Mouse (Mus musculus) left cerebral cortex, adult 9 months (tissue): Measurements from ENCODE around the gene Dennd2d.
A peak's percentile ranks its signal among the peaks of the same experiment; 100 is the strongest.

ENCODE experiments used
- DNase-seq, 2 experiments: peaks; one replicate each; pipeline ENCODE4 v3.0.0; 2022; ENCODE audit warnings: low spot score in 2 of 2

The Dennd2d gene

GRCm38 (mm10) chr3:106482281-106483081 is at the start of gene Dennd2d:
TSS of gene Dennd2d (plus strand) at chr3:106482405.
- DNase-seq, result no peak

GRCm38 (mm10) chr3:106448571-106448970 is 33.6 kb upstream of the Dennd2d start:
- peak; percentile 5 to 50 for DNase-seq

- no peak for DNase-seq
Measured at GRCm38 (mm10) chr3:106448995-106449394, 33.2 kb upstream of the Dennd2d start.

- no peak for DNase-seq
Measured at GRCm38 (mm10) chr3:106449567-106449966, 32.6 kb upstream of the Dennd2d start.

DNA sequence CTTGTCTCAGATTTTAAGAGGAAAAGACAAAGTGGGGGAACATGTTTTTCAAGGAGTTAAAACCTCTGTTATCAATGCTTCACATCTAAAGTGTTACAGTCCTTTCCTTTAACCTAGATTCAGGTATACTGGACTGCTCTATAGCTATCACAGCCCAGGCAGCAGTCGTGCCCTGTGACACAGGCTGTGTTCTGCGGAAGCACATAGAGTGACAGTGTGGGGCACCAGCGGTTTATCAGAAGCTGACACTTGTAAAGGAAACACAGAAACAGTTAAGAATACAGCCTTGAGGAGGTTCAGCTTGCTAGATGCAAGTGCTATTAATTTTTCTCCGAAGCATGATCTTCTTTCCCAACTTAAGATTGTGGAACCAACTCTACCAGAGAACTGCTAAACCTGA is 29.6 kb upstream of the Dennd2d start:
- DNase-seq, result no peak

- no peak for DNase-seq
Measured at GRCm38 (mm10) chr3:106457298-106457869, 24.8 kb upstream of the Dennd2d start.

DNA sequence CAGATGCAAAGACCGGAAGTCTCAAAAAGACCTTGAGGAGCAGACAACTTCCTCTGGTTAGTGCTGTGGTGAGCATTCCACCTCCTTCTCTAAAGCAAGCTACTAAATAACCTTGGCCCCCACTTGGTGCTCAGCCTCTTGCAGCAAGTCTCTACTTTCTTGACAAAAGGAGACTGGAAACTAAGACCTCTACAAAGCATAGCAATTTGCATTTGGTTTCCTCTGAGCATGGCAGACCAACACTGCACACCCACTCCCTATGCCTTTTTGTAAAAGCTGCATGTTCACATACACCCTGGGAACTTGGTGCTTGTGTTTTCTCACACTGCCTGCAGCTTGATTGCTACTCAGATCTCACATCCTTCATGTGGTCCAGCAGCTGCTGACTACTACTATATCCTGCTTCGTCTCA is 20.1 kb upstream of the Dennd2d start:
- DNase-seq, result no peak

GRCm38 (mm10) chr3:106462493-106462892 is 19.7 kb upstream of the Dennd2d start:
- no peak for DNase-seq

DNA sequence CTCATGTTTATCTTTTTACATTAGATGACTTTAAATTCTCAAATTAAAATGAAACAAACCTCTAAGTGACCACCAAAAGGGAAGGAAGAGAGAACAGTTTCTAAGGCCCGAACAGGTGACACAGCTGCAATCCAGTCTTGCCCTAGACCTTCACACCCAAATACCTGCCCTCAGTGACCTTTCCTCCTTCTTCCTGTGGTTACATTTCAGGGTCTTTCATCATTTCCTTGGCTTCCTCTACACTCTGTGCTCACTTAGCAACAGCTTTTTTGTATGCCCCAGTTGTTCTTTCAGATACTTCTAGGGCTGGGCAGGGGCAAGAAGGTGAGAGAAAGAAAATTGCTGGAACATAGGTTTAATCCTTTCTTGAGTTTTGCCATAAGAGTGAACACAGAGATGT is 17.5 kb upstream of the Dennd2d start:
- DNase-seq, result no peak

DNA sequence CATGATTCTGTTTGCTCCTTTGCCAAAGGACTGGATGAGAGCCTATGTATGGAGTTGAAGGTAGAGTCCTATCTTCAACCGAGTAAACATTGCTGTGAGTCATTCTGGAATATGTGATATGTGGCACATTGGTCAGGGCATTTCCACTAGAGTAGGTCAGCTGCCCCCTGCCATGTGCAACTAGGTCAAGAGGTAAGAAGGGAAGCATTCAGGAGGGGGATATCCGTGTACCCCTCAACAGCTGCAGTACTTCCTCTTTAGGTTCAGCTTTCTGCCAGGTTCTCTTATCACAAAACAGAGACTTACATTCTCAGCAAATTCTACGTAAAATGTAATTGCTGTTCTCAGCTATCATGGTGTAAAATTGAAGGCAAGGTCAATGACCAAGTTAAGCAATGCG is 8.0 kb upstream of the Dennd2d start:
- DNase-seq, result no peak

GRCm38 (mm10) chr3:106476863-106477262 is 5.3 kb upstream of the Dennd2d start:
- no peak for DNase-seq

DNA sequence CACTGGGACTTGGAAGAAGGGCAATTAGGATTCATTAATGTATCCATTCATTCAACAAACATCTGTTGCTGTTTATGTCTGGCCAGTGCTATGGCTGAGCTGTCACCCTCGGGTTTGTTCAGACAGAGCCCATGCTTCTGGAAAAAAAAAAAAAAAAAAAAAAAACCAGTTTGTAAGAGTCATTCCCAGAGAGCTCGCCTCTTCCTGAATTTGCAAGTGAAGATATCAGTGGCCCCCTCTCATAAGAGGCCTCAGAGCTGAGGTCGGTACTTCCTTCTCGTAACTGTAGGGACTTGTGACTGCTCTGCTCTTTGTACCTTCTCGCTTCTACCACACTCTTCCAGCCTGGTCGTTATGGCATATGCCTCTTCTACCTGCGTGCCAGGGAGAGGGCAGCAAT is 1.1 kb downstream of the Dennd2d start:
- DNase-seq, result no peak

DNA sequence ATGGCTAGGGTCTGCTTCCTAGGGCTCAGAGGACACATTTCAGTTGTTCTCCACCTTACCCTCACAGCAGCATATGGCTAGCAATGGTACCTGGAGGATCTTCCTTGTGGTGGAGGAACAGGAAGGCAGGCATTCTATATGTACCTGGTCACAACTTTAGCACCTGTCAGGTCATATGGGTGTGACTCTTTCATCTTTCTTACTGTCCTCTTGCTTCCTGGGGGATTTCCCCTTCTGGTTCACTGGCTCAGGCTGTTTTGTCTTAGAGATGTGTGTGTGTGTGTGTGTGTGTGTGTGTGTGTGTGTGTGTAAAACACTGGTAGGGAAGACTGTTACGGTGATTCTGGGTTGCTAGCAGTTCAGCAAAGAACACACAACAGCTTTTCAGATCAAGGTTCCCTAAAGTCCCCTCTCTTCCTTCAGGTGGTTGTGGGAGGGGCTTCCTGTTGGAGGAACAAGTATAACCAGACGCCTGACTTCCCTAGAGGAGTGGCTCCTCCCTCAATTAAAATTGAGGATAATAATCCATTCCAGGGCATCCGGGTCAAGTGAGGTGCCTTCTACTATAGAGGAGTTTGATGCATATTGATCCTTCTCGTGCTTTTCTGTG is 1.7 kb downstream of the Dennd2d start:
- no peak for DNase-seq

GRCm38 (mm10) chr3:106484861-106485260 is 2.7 kb downstream of the Dennd2d start:
- no peak for DNase-seq

DNA sequence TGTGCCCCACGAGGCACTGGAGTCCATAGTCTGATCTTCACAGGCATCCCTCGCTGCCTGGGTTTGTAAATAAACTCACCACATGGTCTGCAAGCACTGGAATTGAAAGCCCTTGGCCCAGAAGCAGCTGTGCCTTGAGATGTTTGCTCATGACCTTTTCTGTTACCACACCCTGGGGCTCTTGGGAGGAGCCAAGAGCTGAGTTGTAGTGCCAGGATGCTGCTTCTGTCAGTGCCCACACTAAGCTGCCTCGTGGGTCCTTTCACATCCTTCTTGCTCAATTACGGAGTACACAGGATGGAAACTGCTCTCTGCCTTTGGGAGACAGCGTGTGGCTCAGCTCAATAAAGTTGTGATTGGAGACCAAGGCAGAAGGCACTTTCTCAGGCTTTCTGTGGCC is 3.6 kb downstream of the Dennd2d start:
- DNase-seq, result no peak

GRCm38 (mm10) chr3:106487551-106487950 is 5.3 kb downstream of the Dennd2d start:
- DNase-seq, result no peak

DNA sequence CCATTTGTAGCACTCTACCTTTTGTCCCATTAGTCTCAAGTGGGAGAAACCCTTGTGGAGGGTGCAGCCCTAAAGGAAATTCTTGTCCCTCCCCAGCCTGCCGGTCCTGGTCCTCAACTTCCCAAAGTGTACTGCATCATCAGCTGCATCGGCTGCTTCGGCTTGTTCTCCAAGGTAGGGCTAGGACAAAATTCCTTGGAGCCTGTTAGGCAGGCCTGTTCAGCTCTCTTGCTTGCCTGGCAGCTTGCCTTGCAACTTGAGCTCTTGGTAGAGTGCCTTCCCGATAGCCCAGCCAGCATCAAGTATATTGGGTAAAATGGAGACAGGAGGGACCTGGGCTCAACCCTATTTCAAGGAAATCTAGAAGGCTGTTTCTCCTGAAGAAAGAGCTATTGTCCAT is 8.0 kb downstream of the Dennd2d start:
- no peak for DNase-seq

GRCm38 (mm10) chr3:106492723-106493122 is 10.5 kb downstream of the Dennd2d start:
- no peak for DNase-seq

GRCm38 (mm10) chr3:106493202-106493601 is 11.0 kb downstream of the Dennd2d start:
- DNase-seq, result no peak

DNA sequence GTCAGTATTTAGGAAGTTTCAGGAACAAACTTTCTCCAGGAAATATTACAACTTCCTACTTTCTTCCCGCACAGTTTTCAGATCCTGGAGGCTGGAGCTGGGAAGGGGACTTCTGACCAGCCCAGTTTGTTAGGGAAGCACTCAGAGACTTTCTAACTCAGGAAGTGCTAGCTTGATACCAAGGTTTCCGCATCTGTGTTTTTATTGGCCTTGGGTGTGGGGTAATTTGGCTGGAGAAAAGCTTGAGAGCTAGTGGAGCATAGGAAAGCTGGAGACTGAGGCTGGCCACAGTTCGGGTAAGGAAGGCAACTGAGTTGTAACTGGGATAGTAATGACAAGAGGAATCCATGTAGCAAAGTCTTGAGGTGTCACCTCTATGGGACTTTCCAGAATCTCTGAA is 11.7 kb downstream of the Dennd2d start:
- no peak for DNase-seq

- no peak for DNase-seq
Measured at GRCm38 (mm10) chr3:106494417-106494950, 12.3 kb downstream of the Dennd2d start.

DNA sequence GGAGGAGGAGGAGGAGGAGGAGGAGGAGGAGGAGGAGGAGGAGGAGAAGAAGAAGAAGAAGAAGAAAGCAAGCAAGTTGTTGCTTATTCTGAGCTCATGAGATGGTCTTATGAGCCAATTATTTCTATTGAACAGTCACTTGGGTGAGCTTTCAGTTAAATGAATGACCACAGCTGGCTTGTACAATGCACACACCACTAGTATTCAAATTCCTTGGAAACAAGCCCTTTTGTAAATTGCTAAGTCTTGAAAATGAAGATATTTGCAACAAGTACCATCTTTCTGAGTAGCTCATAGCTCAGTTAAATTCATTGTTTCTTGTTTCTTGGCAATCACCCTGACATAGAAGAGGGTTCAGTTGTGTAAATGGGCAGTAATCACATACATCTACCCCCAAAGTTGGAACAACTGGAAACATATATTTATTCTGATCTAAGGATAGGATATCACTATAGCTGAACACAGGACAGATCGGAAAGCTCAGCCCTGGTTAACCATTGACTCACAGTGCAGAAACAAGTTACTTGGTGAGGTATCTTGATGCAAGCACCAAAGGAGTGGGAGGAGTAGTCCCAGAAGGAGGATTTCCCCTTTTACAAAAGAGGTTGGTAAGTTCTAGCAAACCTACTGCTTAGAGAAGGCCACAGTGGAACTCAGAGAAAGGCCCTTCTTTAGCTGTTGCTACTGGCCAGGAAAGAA is 13.3 kb downstream of the Dennd2d start:
- DNase-seq, result no peak
